Comparison of ENCODE assay signal across 14 mouse cellular contexts in genomic region chr16:31342556-31342955, GRCm38 (mm10). TPM values are rescaled to one million over a fixed set of nuclear protein-coding genes. Genes with fewer than 3 reads are reported as not detected.
DNase-seq lines count a peak whose midpoint lies in the region; ATAC-seq and TF ChIP-seq lines count a peak whose summit lies in the region.
"Had no signal": no experiment of that assay in that cellular context is flagged by ENCODE, and none has a peak within 500 bp of the region (broad histone marks: within the 10 kb centered on the region; RNA-seq: fewer than 3 reads in every experiment).

No protein-coding gene starts in this region.

- no peak overlapping the region for H3K27ac ChIP-seq in neural tube, embryonic 11.5 days (ENCODE audit: low read depth, low read length)
- no peak overlapping the region for H3K27ac ChIP-seq in hindbrain, postnatal 0 days
- H3K27ac ChIP-seq: embryonic facial prominence, embryonic 15.5 days; liver, embryonic 15.5 days had no signal

- intact Hi-C loops in heart, postnatal 25 days (cut with DNase I) = no loop called here

- H3K9ac ChIP-seq in neural tube, embryonic 11.5 days (ENCODE audit: low read length) = 0 out of 2 replicates have a peak overlapping the region, but pooled peaks have one; percentile 3
- no peak overlapping the region for H3K9ac ChIP-seq in hindbrain, postnatal 0 days (replicated peaks; ENCODE audit: low read length)
- H3K9ac ChIP-seq: embryonic facial prominence, embryonic 15.5 days; liver, embryonic 15.5 days had no signal

- H3K4me1 ChIP-seq in neural tube, embryonic 11.5 days (ENCODE audit: control insufficient read depth, insufficient read depth, low read length) = peaks cover 6% of the 10 kb centered on the region; the same call in 1 of the 2 replicates
- no peaks in the 10 kb centered on the region for H3K4me1 ChIP-seq in hindbrain, postnatal 0 days (ENCODE audit: insufficient read depth, low read length)
- H3K4me1 ChIP-seq: liver, embryonic 15.5 days had no signal

- ATAC-seq in neural tube, embryonic 11.5 days (ENCODE audit: insufficient read depth, low FRiP score, low TSS enrichment) = no peak
- ATAC-seq in hindbrain, postnatal 0 days = no peak
- ATAC-seq: forebrain, embryonic 16.5 days had no signal

- no peaks in the 10 kb centered on the region for H3K36me3 ChIP-seq in neural tube, embryonic 11.5 days (ENCODE audit: control insufficient read depth, insufficient read depth, low read length)
- H3K36me3 ChIP-seq in hindbrain, postnatal 0 days (ENCODE audit: insufficient read depth, low read length) = no peaks in the 10 kb centered on the region
- H3K36me3 ChIP-seq: embryonic facial prominence, embryonic 15.5 days; liver, embryonic 15.5 days had no signal

- peak; percentile 96 for DNase-seq in heart, adult 11 months
- no peak for DNase-seq in heart, postnatal 25 days (ENCODE audit: low spot score)
- DNase-seq in neural tube, embryonic 11.5 days (ENCODE audit: low spot score) = peak; percentile 37
- DNase-seq in neural tube, embryonic 10.5 days (ENCODE audit: extremely low spot score, low spot score) = no peak
- DNase-seq in hindbrain, postnatal 0 days (ENCODE audit: low spot score) = peak; percentile 33
- DNase-seq in spleen, postnatal 10 days (ENCODE audit: low spot score in 2 of 2) = no peak
- DNase-seq in adrenal gland, adult 18-20 months (ENCODE audit: low spot score in 2 of 2) = no peak
- DNase-seq: cerebellum, adult 2 months; kidney, adult 18-20 months; right cerebral cortex, postnatal 14 days; thymus, postnatal 14 days had no signal

- no peaks in the 10 kb centered on the region for H3K9me3 ChIP-seq in neural tube, embryonic 11.5 days (ENCODE audit: control insufficient read depth, low read length)
- H3K9me3 ChIP-seq in hindbrain, postnatal 0 days (ENCODE audit: low read length) = no peaks in the 10 kb centered on the region
- H3K9me3 ChIP-seq: embryonic facial prominence, embryonic 15.5 days; liver, embryonic 15.5 days had no signal

- no peak overlapping the region for H3K4me2 ChIP-seq in neural tube, embryonic 11.5 days (ENCODE audit: low read depth)
- no peak overlapping the region for H3K4me2 ChIP-seq in hindbrain, postnatal 0 days (ENCODE audit: low read depth, low read length)
- H3K4me2 ChIP-seq: embryonic facial prominence, embryonic 15.5 days; liver, embryonic 15.5 days had no signal

- no peak overlapping the region for H3K4me3 ChIP-seq in neural tube, embryonic 11.5 days (ENCODE audit: low read depth, low read length)
- no peak overlapping the region for H3K4me3 ChIP-seq in hindbrain, postnatal 0 days (ENCODE audit: low read length)
- H3K4me3 ChIP-seq: embryonic facial prominence, embryonic 15.5 days; liver, embryonic 15.5 days had no signal

- WGBS in neural tube, embryonic 11.5 days = 15% methylated on average over 5 of the region's 5 CpGs
- WGBS in hindbrain, postnatal 0 days = 18% methylated on average over 5 of the region's 5 CpGs

- no peak for TF ChIP-seq CTCF in hindbrain, postnatal 0 days (IDR thresholded peaks at IDR 0.05; ENCODE audit: low read depth)

- H3K27me3 ChIP-seq in neural tube, embryonic 11.5 days (ENCODE audit: control insufficient read depth, insufficient read depth, low read length) = no peaks in the 10 kb centered on the region
- no peaks in the 10 kb centered on the region for H3K27me3 ChIP-seq in hindbrain, postnatal 0 days (ENCODE audit: insufficient read depth, low read length)
- H3K27me3 ChIP-seq: embryonic facial prominence, embryonic 15.5 days had no signal

RNA-seq across cellular contexts. Expression of gene Apod, which starts 27.9 kb away (rescaled TPM):
- 1 to 10 TPM; 2.6 to 2.9 TPM for total RNA-seq in heart, postnatal 25 days (2021)
- 14.3 and 15.8 TPM in 2 replicates for polyA plus RNA-seq in neural tube, embryonic 11.5 days (2014; fragmentation: Nextera tagmentation; extraction: Ambion mirVana)
- 48.1 and 68.5 TPM in 2 replicates for total RNA-seq in hindbrain, postnatal 0 days (2014; rRNA removed)
- polyA plus RNA-seq in hindbrain, postnatal 0 days (2015; fragmentation: Nextera tagmentation; extraction: Ambion mirVana) = 293 and 295 TPM in 2 replicates
- 10 to 100 TPM in 1 of 2 experiments, 1 to 10 TPM in 1; 7.3 to 13.7 TPM for total RNA-seq in adrenal gland, adult 18-20 months (2021)
- polyA plus RNA-seq: liver, embryonic 15.5 days had no signal

Comparison
In these comparisons a context has a peak if more than half of its experiments do, and no peak if none do; other contexts are left out.
1. DNase-seq: peak in heart, adult 11 months (single experiment), neural tube, embryonic 11.5 days (single experiment) and hindbrain, postnatal 0 days (single experiment); none in heart, postnatal 25 days (single experiment), neural tube, embryonic 10.5 days (single experiment), spleen, postnatal 10 days (0 of 2) and adrenal gland, adult 18-20 months (0 of 2).